Mouse (Mus musculus) gastrocnemius, adult 8-10 months (tissue): ENCODE data around the gene Dip2b. TPM values are rescaled to one million over a fixed set of nuclear protein-coding genes. Genes with fewer than 3 reads are reported as not detected.

Source experiments
- DNase-seq, 2 experiments: peaks; one replicate each; pipeline ENCODE4 v3.0.0; 2022; ENCODE audit warnings: low spot score in 2 of 2
- total RNA-seq, 4 experiments: library from RNA; stranded (reverse); gene quantifications; 2 replicates each; pipeline ENCODE4 v1.2.4; 2022

Dip2b gene
- total RNA-seq, 4 experiments from 2014 or later: 5.7 to 6.2 (median 5.7) TPM

- no peak for DNase-seq
Measured at GRCm38 (mm10) chr15:100050940-100051339, 12.5 kb downstream of the Dip2b start.

GRCm38 (mm10) chr15:100052726-100053125 is 14.3 kb downstream of the Dip2b start:
- no peak for DNase-seq

- DNase-seq: no peak
Measured at GRCm38 (mm10) chr15:100056397-100056908, 18.0 kb downstream of the Dip2b start.

DNA sequence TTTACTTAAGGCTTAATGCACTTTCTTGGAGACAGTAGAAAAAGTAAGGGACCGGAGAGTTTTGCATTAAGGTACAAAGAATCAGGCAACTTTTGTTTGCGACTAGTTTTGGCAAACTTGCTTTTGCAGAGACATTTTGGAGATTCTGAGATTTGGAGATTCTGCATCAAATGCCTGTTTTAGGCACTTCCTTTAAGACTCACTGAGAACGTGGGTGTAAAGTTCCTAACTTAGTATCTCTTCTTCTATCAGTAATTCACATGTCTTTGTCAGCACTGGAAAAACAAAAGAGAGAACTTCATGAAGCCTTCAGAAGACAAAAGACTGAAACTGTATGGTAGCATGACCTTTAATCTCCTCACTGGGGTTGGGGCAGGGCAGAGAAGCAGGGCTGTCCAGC is 19.2 kb downstream of the Dip2b start:
- DNase-seq: no peak

- DNase-seq: no peak
Measured at GRCm38 (mm10) chr15:100058143-100058542, 19.7 kb downstream of the Dip2b start.

- no peak for DNase-seq
Measured at GRCm38 (mm10) chr15:100058912-100059311, 20.4 kb downstream of the Dip2b start.

DNA sequence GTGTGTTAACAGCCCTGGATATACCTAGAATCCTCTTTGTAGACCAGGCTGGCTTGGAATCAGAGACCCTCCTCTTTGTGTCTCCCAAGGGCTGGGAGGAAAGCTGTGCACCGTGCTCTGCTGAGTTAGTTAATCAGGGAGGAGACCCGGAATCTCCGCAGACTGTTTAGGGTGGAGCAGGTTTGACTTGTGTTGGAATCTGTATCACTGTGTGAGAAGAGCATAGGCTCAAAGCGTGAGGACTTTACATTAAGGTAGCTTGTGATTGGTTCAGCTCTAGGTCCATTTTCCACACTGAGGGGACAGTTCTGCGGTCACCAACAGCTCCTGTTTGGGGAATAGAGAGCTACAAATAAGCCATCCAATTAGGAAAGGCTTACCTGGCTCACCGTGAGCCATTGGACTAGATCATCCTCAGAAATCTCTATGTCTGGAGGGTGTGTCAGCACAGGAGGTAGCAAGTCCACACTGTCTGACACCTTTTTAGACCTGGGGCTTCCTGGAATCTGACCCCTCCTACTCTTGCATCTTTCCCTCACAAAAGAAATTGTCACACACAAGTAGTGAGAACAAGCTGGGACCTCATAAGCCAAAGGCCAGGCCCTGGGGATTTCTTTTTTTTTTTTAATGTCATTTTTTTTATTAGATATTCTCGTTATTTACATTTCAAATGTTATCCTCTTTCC is 21.3 kb downstream of the Dip2b start:
- DNase-seq: no peak

DNA sequence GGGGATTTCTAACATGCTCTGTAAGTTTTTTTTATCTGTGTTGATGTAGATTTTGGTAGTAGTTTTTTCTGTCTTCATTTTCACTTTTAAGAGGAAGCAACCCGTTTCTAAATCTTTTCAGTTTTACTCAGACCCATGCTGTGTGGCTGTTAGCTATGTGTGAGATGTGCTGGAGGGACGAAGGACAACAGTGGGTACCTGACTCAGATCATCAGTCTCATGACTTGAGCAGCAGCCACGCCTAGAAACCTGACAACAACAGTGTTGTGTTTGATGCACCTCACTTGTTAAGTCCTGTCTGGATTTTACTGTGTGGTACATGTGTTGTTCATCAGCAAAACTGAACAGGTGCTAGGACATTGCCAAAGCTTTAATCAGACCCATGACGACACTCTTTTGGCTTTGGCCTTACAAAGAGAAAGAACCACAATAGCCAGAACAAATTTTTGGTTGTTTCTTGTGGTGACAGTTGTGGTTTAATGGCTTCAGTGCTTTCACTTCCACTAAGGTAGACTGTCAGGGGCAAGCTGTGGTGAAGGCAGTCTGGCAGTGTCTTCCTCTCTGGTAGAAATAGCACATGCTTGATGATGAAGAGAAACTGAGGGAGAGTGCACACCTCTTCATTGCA is 22.2 kb downstream of the Dip2b start:
- DNase-seq: no peak

DNA sequence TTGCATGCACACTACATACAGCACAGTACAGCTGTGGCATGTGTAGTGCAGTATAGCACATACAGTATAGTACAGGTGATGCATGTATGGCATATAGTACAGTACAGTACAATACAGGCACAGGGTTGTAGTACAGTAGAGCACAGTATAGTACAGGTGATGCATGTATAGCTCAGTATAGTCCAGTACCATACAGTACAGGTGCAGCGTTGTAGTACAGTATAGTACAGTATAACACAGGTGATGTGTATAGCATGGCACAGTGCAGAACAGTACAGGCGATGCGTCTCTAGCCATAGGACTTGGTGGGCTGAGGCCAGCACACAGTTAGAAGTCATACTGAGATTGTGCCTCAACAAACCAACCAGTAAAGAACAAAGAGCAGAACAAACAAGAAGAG is 22.9 kb downstream of the Dip2b start:
- no peak for DNase-seq

GRCm38 (mm10) chr15:100063229-100063773 is 24.8 kb downstream of the Dip2b start:
- no peak for DNase-seq

DNA sequence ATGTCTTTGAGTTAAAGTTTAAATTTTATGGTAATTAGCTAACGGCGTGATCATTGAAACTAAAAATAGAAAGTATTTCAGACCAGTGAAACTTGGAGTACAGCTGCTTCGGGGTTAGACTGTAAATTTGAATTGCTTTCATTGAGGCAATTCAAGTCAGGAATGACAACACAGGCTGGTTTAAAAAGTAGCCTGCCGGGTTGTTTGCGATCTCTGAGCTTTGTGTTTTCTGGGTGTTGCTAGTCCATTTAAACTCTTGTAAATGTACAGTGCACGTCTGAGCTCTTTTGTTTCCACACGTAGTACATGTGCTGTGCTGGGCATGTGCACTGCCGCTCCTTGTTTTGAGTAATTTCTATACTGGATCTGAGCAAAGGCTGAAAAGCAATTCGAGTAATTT is 28.2 kb downstream of the Dip2b start:
- DNase-seq: no peak

DNA sequence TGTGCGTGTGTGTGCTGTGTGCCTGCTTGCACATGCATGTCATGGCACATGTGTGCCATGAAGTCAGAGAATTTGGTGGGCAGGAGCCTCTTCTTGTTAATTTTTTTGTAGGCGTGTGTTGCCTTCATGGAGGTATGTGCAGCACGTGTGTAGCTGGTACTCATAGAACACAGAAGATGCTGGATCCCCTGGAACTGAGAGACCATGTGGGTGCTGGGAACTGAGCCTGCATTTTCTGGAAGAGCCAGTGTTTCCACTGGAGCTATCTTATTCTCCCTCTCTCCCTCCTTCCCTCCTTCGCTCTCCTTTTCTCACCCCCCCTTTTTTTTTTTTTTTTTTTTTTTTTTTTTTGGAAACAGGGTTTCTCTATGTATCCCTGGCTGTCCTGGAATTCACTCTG is 30.6 kb downstream of the Dip2b start:
- no peak for DNase-seq

DNA sequence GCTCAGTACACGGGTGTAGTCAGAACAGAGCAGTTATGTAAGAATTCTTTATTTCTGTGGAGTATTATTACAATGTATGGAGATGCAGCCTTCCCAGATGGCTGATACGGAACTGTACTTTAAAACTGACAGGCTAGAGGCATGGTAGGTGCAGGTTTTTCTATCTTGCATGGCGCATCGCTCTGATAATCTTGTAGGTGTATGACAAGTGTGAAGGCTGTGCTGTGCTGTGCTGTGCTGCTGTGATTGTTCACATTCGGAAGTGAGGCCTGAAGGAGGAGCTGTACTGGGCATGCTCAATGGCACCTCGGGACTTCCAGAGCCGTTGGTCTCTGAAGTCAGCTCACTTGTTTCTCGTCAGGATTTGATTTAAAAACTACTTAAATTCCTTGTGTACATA is 31.6 kb downstream of the Dip2b start:
- no peak for DNase-seq

DNA sequence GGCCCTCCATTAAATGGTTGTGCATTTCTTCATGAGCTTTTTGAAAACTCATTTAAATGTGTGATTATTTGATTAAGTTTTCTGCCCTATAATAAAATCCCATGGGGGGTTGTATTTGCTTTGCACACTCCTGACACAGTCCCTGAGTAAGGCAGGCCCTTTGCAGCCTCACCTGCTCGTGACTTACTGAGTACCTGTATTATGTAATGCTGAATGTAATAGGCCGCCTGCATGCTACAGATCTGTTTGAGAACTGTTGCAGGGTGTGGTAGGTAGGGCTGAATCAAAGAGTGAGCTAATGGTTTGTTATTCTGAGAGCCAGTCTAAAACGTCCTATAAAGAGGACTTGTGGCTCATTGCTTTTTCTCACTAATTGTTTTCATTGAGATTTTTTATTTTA is 33.4 kb downstream of the Dip2b start:
- no peak for DNase-seq

DNA sequence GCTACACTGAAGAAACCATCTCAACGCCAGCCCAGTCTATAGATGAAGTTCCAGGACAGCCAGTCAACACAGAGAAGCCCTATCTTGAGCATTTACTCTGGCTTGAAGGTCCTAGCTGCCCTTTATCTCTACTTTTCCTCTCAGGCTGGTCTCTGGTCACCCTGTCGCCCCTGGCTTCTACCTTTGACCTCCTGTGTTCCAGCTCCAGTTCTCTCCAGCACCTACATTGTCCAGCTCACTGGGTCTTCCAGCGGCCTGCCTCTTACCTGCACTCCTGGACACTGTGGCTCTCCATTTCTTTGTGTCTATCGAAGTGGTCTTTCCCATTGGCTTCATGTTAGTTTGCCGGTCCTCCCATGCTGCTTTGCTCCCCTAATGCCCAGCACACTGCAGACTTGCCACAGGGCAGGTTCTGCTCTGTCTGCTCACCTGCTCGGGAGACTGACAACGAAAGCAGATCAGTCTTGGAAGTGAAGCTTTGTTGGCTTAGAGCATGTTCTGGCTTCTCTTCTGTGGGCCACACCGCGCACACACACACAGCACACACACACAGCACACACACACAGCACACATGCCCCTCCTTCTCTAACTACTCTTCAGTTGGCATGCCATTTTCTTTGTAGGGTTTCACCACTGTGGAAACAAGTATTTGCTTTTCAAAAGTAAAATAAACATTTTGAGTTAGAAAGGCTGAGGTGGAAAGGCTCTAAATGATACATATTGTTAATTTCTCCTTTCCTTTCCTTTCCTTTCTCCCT is 35.4 kb downstream of the Dip2b start:
- no peak for DNase-seq

GRCm38 (mm10) chr15:100074754-100075153 is 36.3 kb downstream of the Dip2b start:
- no peak for DNase-seq

DNA sequence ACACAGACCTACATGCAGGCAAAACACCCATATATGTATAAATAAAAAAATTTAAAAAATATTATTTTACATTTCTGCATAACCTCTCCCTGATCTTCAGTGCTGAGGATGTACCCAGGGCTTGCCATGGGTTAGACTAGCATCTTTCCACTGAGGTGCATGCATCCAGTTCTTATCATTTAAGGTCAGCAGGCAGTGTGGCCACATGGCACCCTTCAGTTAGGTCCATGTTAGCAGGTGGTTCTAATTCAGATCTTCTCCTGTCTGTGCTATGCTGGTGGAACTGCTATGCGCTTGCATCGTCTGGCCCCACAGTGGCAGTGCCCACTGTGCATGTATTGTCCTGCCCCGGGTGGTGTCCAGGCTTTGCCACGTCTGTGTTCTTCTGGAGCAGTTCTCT is 37.9 kb downstream of the Dip2b start:
- no peak for DNase-seq

DNA sequence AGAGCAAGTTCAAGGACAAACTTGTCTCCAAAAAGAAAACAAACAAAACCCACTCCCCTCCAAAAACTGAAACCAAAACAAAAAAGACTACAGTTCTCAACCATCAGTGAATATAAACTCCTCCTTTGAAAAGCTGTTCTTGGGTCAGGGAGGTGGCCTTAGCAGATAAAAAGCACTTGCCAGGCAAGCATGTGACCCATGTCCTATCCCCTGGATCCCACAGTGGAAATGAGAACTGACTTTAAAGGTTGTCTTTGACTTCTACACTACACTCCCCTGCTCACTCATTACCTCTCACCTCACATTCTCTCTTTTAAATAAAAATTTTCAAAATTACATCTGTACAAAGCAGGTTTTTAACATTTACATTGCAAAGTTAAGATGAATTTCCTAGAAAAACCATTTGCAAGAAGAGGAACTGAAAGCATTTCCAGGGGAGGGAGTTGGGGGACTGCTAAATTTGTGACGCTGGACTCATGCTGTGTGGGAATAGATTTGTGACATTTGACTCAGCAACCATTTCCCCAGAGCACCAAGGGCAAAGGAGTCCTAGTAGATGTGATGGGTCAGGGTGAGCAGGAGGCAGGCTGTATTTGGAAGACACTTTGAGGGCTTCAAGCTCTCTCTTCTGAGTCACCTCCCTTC is 42.5 kb downstream of the Dip2b start:
- no peak for DNase-seq

DNA sequence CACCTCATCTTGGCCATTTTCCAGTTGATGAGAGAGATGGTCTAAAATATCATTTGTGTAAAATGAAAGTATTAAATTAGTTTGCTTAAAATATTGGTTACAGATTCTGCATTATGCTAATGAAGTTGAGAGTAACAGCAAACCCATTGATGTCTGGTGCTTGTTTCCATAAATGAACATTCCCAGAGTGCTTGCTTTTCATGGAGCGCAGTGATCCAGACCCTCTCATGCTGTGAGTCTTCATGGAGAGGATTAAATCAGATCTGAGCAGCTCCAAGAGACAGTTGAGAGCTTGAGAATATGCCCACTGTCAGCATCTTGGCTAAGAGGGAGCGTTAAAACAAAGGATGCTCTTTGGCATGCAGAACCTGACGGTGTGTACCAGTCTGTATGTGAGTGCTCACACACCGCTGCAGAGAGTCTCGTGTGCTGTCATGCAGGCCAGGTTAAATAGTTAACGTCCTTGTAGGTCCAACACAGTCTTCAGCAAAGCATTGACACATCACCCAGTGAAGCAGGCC is 43.1 kb downstream of the Dip2b start:
- DNase-seq: no peak

GRCm38 (mm10) chr15:100082052-100082451 is 43.6 kb downstream of the Dip2b start:
- no peak for DNase-seq

DNA sequence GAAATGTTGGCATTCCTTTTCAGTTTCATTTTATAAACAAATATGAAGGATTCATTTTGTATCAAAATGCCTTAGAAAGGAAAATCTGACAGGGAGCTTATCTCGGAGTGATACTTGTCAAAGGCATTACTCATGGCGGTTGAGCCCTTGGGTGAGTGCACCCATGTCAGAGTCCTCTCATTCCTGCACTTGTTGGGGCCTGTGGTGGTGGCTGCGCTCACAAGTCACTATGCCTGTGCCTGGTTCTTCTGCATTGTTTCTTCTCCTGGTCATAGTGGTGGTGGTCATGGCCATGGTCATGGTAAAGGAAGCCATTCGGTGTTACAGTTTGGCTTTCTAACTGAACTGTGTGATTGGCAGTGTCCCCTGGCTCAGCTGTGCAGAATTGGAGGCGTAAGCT is 44.3 kb downstream of the Dip2b start:
- DNase-seq: no peak
